Mouse (Mus musculus) olfactory bulb, adult 2 months (tissue): ENCODE results near the gene Zswim4.

Experiments
- CTCF ChIP-seq: fragments of 200-500 bp; IDR thresholded peaks from 2 replicates; pipeline ENCODE4 v1.5.1; 2012; ENCODE audit warnings: low read depth, mild to moderate bottlenecking, low read length, moderate library complexity; ENCODE audit not compliant: insufficient read depth
- POLR2A ChIP-seq: fragments of 200-500 bp; IDR thresholded peaks from 2 replicates; pipeline ENCODE4 v1.6.1; 2012; ENCODE audit warnings: mild to moderate bottlenecking, low read depth, low read length, moderate library complexity; ENCODE audit not compliant: insufficient read depth

- no peak for TF ChIP-seq POLR2A
- no peak for TF ChIP-seq CTCF
These were observed 24.8 kb downstream of the Zswim4 start for GRCm38 (mm10) chr8:84211881-84212563.
